Mouse (Mus musculus): ENCODE measurements around the gene Cep104. TPM values are rescaled to one million over a fixed set of nuclear protein-coding genes. Genes with fewer than 3 reads are reported as not detected.
A peak's percentile ranks its signal among the peaks of the same experiment; 100 is the strongest.

Cep104 gene
- polyA plus RNA-seq (2015; fragmentation: Nextera tagmentation; extraction: Ambion mirVana): 12.0 and 13.9 TPM in 2 replicates

- Histone ChIP-seq H3K9ac (ENCODE audit: low read length) (peak within 1 kb of the TSS; percentile 81), H3K4me3 (replicated peaks; ENCODE audit: low read length) (peak within 1 kb of the TSS; percentile 69), H3K27me3 (ENCODE audit: control insufficient read depth, insufficient read depth, low read length) (no peaks in the 10 kb centered on the region), H3K27ac (ENCODE audit: low read length) (peak within 1 kb of the TSS; percentile 49; the same call in 1 of the 2 replicates), H3K36me3 (ENCODE audit: control insufficient read depth, insufficient read depth, low read length) (0 out of 2 replicates have a peak, but pooled peaks cover 1% of the 10 kb centered on the region), H3K4me2 (ENCODE audit: low read depth, low read length) (peak within 1 kb of the TSS; percentile 95), H3K4me1 (ENCODE audit: control insufficient read depth, insufficient read depth, low read length) (peaks cover 8% of the 10 kb centered on the region), H3K9me3 (replicated peaks; ENCODE audit: control insufficient read depth, low read length) (no peaks in the 10 kb centered on the region)
- 1% methylated on average over 68 of the region's 68 CpGs for WGBS
- ATAC-seq (ENCODE audit: insufficient read depth, low FRiP score): peak; percentile 98
Measured at GRCm38 (mm10) chr4:153974431-153975291, at the start of gene Cep104, which contains the start of gene Dffb. Gene Cep104 (plus strand): TSS chr4:153975194. Gene Dffb (minus strand): TSS chr4:153975126.

- WGBS: 85% methylated on average over 11 of the region's 11 CpGs
- Histone ChIP-seq H3K9ac (ENCODE audit: low read length) (no peak overlapping the region), H3K36me3 (ENCODE audit: control insufficient read depth, insufficient read depth, low read length) (no peaks in the 10 kb centered on the region), H3K4me3 (replicated peaks; ENCODE audit: low read length) (no peak overlapping the region), H3K27ac (ENCODE audit: low read length) (no peak overlapping the region), H3K4me1 (ENCODE audit: control insufficient read depth, insufficient read depth, low read length) (no peaks in the 10 kb centered on the region), H3K27me3 (ENCODE audit: control insufficient read depth, insufficient read depth, low read length) (no peaks in the 10 kb centered on the region), H3K4me2 (ENCODE audit: low read depth, low read length) (no peak overlapping the region), H3K9me3 (replicated peaks; ENCODE audit: control insufficient read depth, low read length) (no peaks in the 10 kb centered on the region)
- no peak for ATAC-seq (ENCODE audit: insufficient read depth, low FRiP score)
Measured at GRCm38 (mm10) chr4:153928772-153929299, 46.2 kb upstream of the Cep104 start.

GRCm38 (mm10) chr4:153929425-153929824, 45.6 kb upstream of the Cep104 start:
- 57% methylated on average over 10 of the region's 10 CpGs for WGBS
- Histone ChIP-seq H3K4me2 (ENCODE audit: low read depth, low read length) (no peak overlapping the region), H3K27ac (ENCODE audit: low read length) (no peak overlapping the region), H3K9ac (ENCODE audit: low read length) (no peak overlapping the region), H3K27me3 (ENCODE audit: control insufficient read depth, insufficient read depth, low read length) (no peaks in the 10 kb centered on the region), H3K4me3 (replicated peaks; ENCODE audit: low read length) (no peak overlapping the region), H3K36me3 (ENCODE audit: control insufficient read depth, insufficient read depth, low read length) (no peaks in the 10 kb centered on the region), H3K9me3 (replicated peaks; ENCODE audit: control insufficient read depth, low read length) (no peaks in the 10 kb centered on the region), H3K4me1 (ENCODE audit: control insufficient read depth, insufficient read depth, low read length) (no peaks in the 10 kb centered on the region)
- no peak for ATAC-seq (ENCODE audit: insufficient read depth, low FRiP score)

GRCm38 (mm10) chr4:153929921-153930320, 45.1 kb upstream of the Cep104 start:
- Histone ChIP-seq H3K4me3 (replicated peaks; ENCODE audit: low read length) (no peak overlapping the region), H3K4me1 (ENCODE audit: control insufficient read depth, insufficient read depth, low read length) (no peaks in the 10 kb centered on the region), H3K27me3 (ENCODE audit: control insufficient read depth, insufficient read depth, low read length) (no peaks in the 10 kb centered on the region), H3K27ac (ENCODE audit: low read length) (no peak overlapping the region), H3K9me3 (replicated peaks; ENCODE audit: control insufficient read depth, low read length) (no peaks in the 10 kb centered on the region), H3K36me3 (ENCODE audit: control insufficient read depth, insufficient read depth, low read length) (no peaks in the 10 kb centered on the region), H3K9ac (ENCODE audit: low read length) (no peak overlapping the region), H3K4me2 (ENCODE audit: low read depth, low read length) (no peak overlapping the region)
- 61% methylated on average over 4 of the region's 4 CpGs for WGBS
- no peak for ATAC-seq (ENCODE audit: insufficient read depth, low FRiP score)

- no peaks in the 10 kb centered on the region for H3K27me3 ChIP-seq (ENCODE audit: control insufficient read depth, insufficient read depth, low read length)
- H3K9me3 ChIP-seq (replicated peaks; ENCODE audit: control insufficient read depth, low read length): no peaks in the 10 kb centered on the region
- H3K4me3 ChIP-seq (replicated peaks; ENCODE audit: low read length): no peak overlapping the region
- ATAC-seq (ENCODE audit: insufficient read depth, low FRiP score): no peak
- 57% methylated on average over 4 of the region's 4 CpGs for WGBS
- H3K36me3 ChIP-seq (ENCODE audit: control insufficient read depth, insufficient read depth, low read length): no peaks in the 10 kb centered on the region
- 0 out of 2 replicates have a peak, but pooled peaks cover 3% of the 10 kb centered on the region for H3K4me1 ChIP-seq (ENCODE audit: control insufficient read depth, insufficient read depth, low read length)
- H3K27ac ChIP-seq (ENCODE audit: low read length): no peak overlapping the region
- no peak overlapping the region for H3K9ac ChIP-seq (ENCODE audit: low read length)
- H3K4me2 ChIP-seq (ENCODE audit: low read depth, low read length): no peak overlapping the region
Measured at GRCm38 (mm10) chr4:153943243-153943642, 31.8 kb upstream of the Cep104 start.

- Histone ChIP-seq H3K4me2 (ENCODE audit: low read depth, low read length) (no peak overlapping the region), H3K36me3 (ENCODE audit: control insufficient read depth, insufficient read depth, low read length) (no peaks in the 10 kb centered on the region), H3K9me3 (replicated peaks; ENCODE audit: control insufficient read depth, low read length) (no peaks in the 10 kb centered on the region), H3K27me3 (ENCODE audit: control insufficient read depth, insufficient read depth, low read length) (no peaks in the 10 kb centered on the region), H3K4me1 (ENCODE audit: control insufficient read depth, insufficient read depth, low read length) (0 out of 2 replicates have a peak, but pooled peaks cover 3% of the 10 kb centered on the region), H3K9ac (ENCODE audit: low read length) (no peak overlapping the region), H3K4me3 (replicated peaks; ENCODE audit: low read length) (no peak overlapping the region), H3K27ac (ENCODE audit: low read length) (no peak overlapping the region)
- WGBS: 51% methylated on average over 6 of the region's 6 CpGs
- no peak for ATAC-seq (ENCODE audit: insufficient read depth, low FRiP score)
Measured at GRCm38 (mm10) chr4:153944261-153944660, 30.7 kb upstream of the Cep104 start.

GRCm38 (mm10) chr4:153945741-153946140, 29.3 kb upstream of the Cep104 start:
- H3K4me3 ChIP-seq (replicated peaks; ENCODE audit: low read length): no peak overlapping the region
- ATAC-seq (ENCODE audit: insufficient read depth, low FRiP score): no peak
- no peaks in the 10 kb centered on the region for H3K27me3 ChIP-seq (ENCODE audit: control insufficient read depth, insufficient read depth, low read length)
- no peaks in the 10 kb centered on the region for H3K9me3 ChIP-seq (replicated peaks; ENCODE audit: control insufficient read depth, low read length)
- 74% methylated on average over 6 of the region's 6 CpGs for WGBS
- H3K27ac ChIP-seq (ENCODE audit: low read length): no peak overlapping the region
- no peak overlapping the region for H3K4me2 ChIP-seq (ENCODE audit: low read depth, low read length)
- H3K4me1 ChIP-seq (ENCODE audit: control insufficient read depth, insufficient read depth, low read length): 0 out of 2 replicates have a peak, but pooled peaks cover 3% of the 10 kb centered on the region
- H3K36me3 ChIP-seq (ENCODE audit: control insufficient read depth, insufficient read depth, low read length): no peaks in the 10 kb centered on the region
- no peak overlapping the region for H3K9ac ChIP-seq (ENCODE audit: low read length)

- no peak for ATAC-seq (ENCODE audit: insufficient read depth, low FRiP score)
- Histone ChIP-seq H3K9me3 (replicated peaks; ENCODE audit: control insufficient read depth, low read length) (no peaks in the 10 kb centered on the region), H3K27ac (ENCODE audit: low read length) (no peak overlapping the region), H3K27me3 (ENCODE audit: control insufficient read depth, insufficient read depth, low read length) (no peaks in the 10 kb centered on the region), H3K9ac (ENCODE audit: low read length) (no peak overlapping the region), H3K4me3 (replicated peaks; ENCODE audit: low read length) (no peak overlapping the region), H3K4me2 (ENCODE audit: low read depth, low read length) (no peak overlapping the region), H3K36me3 (ENCODE audit: control insufficient read depth, insufficient read depth, low read length) (no peaks in the 10 kb centered on the region), H3K4me1 (ENCODE audit: control insufficient read depth, insufficient read depth, low read length) (no peaks in the 10 kb centered on the region)
- WGBS: 64% methylated on average over 2 of the region's 2 CpGs
Measured at GRCm38 (mm10) chr4:153950372-153950771, 24.6 kb upstream of the Cep104 start.

GRCm38 (mm10) chr4:153951150-153951549, 23.8 kb upstream of the Cep104 start:
- no peak for ATAC-seq (ENCODE audit: insufficient read depth, low FRiP score)
- Histone ChIP-seq H3K4me1 (ENCODE audit: control insufficient read depth, insufficient read depth, low read length) (no peaks in the 10 kb centered on the region), H3K27ac (ENCODE audit: low read length) (no peak overlapping the region), H3K9me3 (replicated peaks; ENCODE audit: control insufficient read depth, low read length) (no peaks in the 10 kb centered on the region), H3K4me3 (replicated peaks; ENCODE audit: low read length) (no peak overlapping the region), H3K27me3 (ENCODE audit: control insufficient read depth, insufficient read depth, low read length) (no peaks in the 10 kb centered on the region), H3K36me3 (ENCODE audit: control insufficient read depth, insufficient read depth, low read length) (no peaks in the 10 kb centered on the region), H3K4me2 (ENCODE audit: low read depth, low read length) (no peak overlapping the region), H3K9ac (ENCODE audit: low read length) (no peak overlapping the region)
- WGBS: 63% methylated on average over 3 of the region's 3 CpGs

All from stomach, embryonic 16.5 days (tissue).